Mouse (Mus musculus): Measurements from ENCODE around the gene Gm10065. TPM values are rescaled to one million over a fixed set of nuclear protein-coding genes. Genes with fewer than 3 reads are reported as not detected.
"Not testable (repeated sequence)": the region's sequence is repeated elsewhere in the genome, so short reads cannot be mapped to it uniquely, and the experiment has no call there.

Gene Gm10065
- polyA plus RNA-seq, 1 experiment from 2014 or later = not detected

DNA sequence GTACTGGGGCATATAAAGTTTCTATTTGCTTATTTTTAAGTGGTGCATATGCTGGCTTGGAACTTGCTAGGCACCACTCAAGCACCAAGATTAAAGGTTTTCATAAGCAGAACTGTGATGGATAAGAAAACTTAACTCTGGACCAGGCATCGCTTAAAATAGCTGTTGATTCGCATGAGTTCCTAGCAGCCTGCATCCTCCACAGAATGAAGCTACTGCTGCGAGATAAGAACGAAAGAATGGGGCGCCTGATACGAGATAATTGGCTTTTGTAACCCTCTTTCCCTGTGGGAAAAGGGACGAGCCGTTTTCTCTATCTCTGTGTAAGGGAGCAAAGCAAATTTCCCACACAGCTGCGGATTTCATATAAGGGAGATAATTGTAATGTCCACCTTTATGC lies 10.1 kb downstream of the Gm10065 start:
- no peak for ATAC-seq (replicated peaks; ENCODE audit: insufficient number of reproducible peaks, low FRiP score, low TSS enrichment, low read depth)

GRCm38 (mm10) chr13:21468061-21469019 lies 10.9 kb downstream of the Gm10065 start, which contains the start of gene Nkapl:
Gene Nkapl, minus strand, starts transcription at chr13:21468509.
- WGBS = under 1% methylated on average over 53 of the region's 54 CpGs
- H3K4me2 ChIP-seq (ENCODE audit: low read depth, low read length) = peak within 1 kb of the TSS; percentile 87
- ATAC-seq (replicated peaks; ENCODE audit: insufficient number of reproducible peaks, low FRiP score, low TSS enrichment, low read depth) (peak; percentile 97), DNase-seq (ENCODE audit: low spot score) (peak; percentile 91)
- no peak within 1 kb of the TSS for H3K27ac ChIP-seq (replicated peaks; ENCODE audit: low read depth, low read length)
- no peaks in the 10 kb centered on the region for H3K27me3 ChIP-seq (ENCODE audit: control insufficient read depth, insufficient read depth, low read length)
- no peaks in the 10 kb centered on the region for H3K4me1 ChIP-seq (ENCODE audit: control insufficient read depth, insufficient read depth, low read length)
- peak within 1 kb of the TSS; percentile 43 for H3K4me3 ChIP-seq (ENCODE audit: low read depth, low read length)
- peak within 1 kb of the TSS; percentile 73 for H3K9ac ChIP-seq (replicated peaks; ENCODE audit: low read length)
- no peaks in the 10 kb centered on the region for H3K36me3 ChIP-seq (replicated peaks; ENCODE audit: control insufficient read depth, insufficient read depth, low read depth, low read length)
- H3K9me3 ChIP-seq (replicated peaks; ENCODE audit: control insufficient read depth, low read length) = no peaks in the 10 kb centered on the region

More for the DNA sequence above, 10.1 kb downstream of the Gm10065 start:
- DNase-seq (ENCODE audit: low spot score) = no peak
- Histone ChIP-seq H3K9me3 (replicated peaks; ENCODE audit: control insufficient read depth, low read length) (no peaks in the 10 kb centered on the region), H3K27me3 (ENCODE audit: control insufficient read depth, insufficient read depth, low read length) (no peaks in the 10 kb centered on the region), H3K4me3 (ENCODE audit: low read depth, low read length) (no peak overlapping the region), H3K9ac (replicated peaks; ENCODE audit: low read length) (no peak overlapping the region), H3K4me2 (ENCODE audit: low read depth, low read length) (no peak overlapping the region), H3K4me1 (ENCODE audit: control insufficient read depth, insufficient read depth, low read length) (no peaks in the 10 kb centered on the region), H3K27ac (replicated peaks; ENCODE audit: low read depth, low read length) (no peak overlapping the region), H3K36me3 (replicated peaks; ENCODE audit: control insufficient read depth, insufficient read depth, low read depth, low read length) (no peaks in the 10 kb centered on the region)
- 20% methylated on average over 9 of the region's 9 CpGs for WGBS

GRCm38 (mm10) chr13:21467336-21467735 lies 11.9 kb downstream of the Gm10065 start:
- Histone ChIP-seq H3K9me3 (replicated peaks; ENCODE audit: control insufficient read depth, low read length) (no peaks in the 10 kb centered on the region), H3K9ac (replicated peaks; ENCODE audit: low read length) (no peak overlapping the region), H3K36me3 (replicated peaks; ENCODE audit: control insufficient read depth, insufficient read depth, low read depth, low read length) (no peaks in the 10 kb centered on the region), H3K4me1 (ENCODE audit: control insufficient read depth, insufficient read depth, low read length) (no peaks in the 10 kb centered on the region), H3K4me2 (ENCODE audit: low read depth, low read length) (no peak overlapping the region), H3K4me3 (ENCODE audit: low read depth, low read length) (no peak overlapping the region), H3K27me3 (ENCODE audit: control insufficient read depth, insufficient read depth, low read length) (no peaks in the 10 kb centered on the region), H3K27ac (replicated peaks; ENCODE audit: low read depth, low read length) (no peak overlapping the region)
- DNase-seq (ENCODE audit: low spot score) (no peak), ATAC-seq (replicated peaks; ENCODE audit: insufficient number of reproducible peaks, low FRiP score, low TSS enrichment, low read depth) (no peak)
- 84% methylated on average over 10 of the region's 10 CpGs for WGBS

- H3K9me3 ChIP-seq (replicated peaks; ENCODE audit: control insufficient read depth, low read length); H3K9ac ChIP-seq (replicated peaks; ENCODE audit: low read length); H3K27me3 ChIP-seq (ENCODE audit: control insufficient read depth, insufficient read depth, low read length); DNase-seq (ENCODE audit: low spot score); H3K27ac ChIP-seq (replicated peaks; ENCODE audit: low read depth, low read length); ATAC-seq (replicated peaks; ENCODE audit: insufficient number of reproducible peaks, low FRiP score, low TSS enrichment, low read depth); H3K4me1 ChIP-seq (ENCODE audit: control insufficient read depth, insufficient read depth, low read length); H3K4me3 ChIP-seq (ENCODE audit: low read depth, low read length); H3K36me3 ChIP-seq (replicated peaks; ENCODE audit: control insufficient read depth, insufficient read depth, low read depth, low read length); H3K4me2 ChIP-seq (ENCODE audit: low read depth, low read length): not testable (repeated sequence)
- 57% methylated on average over 9 of the region's 9 CpGs for WGBS
These were observed 16.7 kb downstream of the Gm10065 start for GRCm38 (mm10) chr13:21462516-21462915.

- no peak overlapping the region for H3K4me3 ChIP-seq (ENCODE audit: low read depth, low read length)
- DNase-seq (ENCODE audit: low spot score) = no peak
- no peaks in the 10 kb centered on the region for H3K4me1 ChIP-seq (ENCODE audit: control insufficient read depth, insufficient read depth, low read length)
- no peak for ATAC-seq (replicated peaks; ENCODE audit: insufficient number of reproducible peaks, low FRiP score, low TSS enrichment, low read depth)
- no peak overlapping the region for H3K27ac ChIP-seq (replicated peaks; ENCODE audit: low read depth, low read length)
- 9% methylated on average over 4 of the region's 4 CpGs for WGBS
- no peaks in the 10 kb centered on the region for H3K27me3 ChIP-seq (ENCODE audit: control insufficient read depth, insufficient read depth, low read length)
- no peaks in the 10 kb centered on the region for H3K36me3 ChIP-seq (replicated peaks; ENCODE audit: control insufficient read depth, insufficient read depth, low read depth, low read length)
- no peaks in the 10 kb centered on the region for H3K9me3 ChIP-seq (replicated peaks; ENCODE audit: control insufficient read depth, low read length)
- H3K9ac ChIP-seq (replicated peaks; ENCODE audit: low read length) = no peak overlapping the region
- H3K4me2 ChIP-seq (ENCODE audit: low read depth, low read length) = no peak overlapping the region
These were observed 22.9 kb downstream of the Gm10065 start for GRCm38 (mm10) chr13:21456347-21456746.

GRCm38 (mm10) chr13:21454133-21454532 lies 25.1 kb downstream of the Gm10065 start:
- DNase-seq (ENCODE audit: low spot score) (no peak), ATAC-seq (replicated peaks; ENCODE audit: insufficient number of reproducible peaks, low FRiP score, low TSS enrichment, low read depth) (no peak)
- H3K4me2 ChIP-seq (ENCODE audit: low read depth, low read length) = no peak overlapping the region
- no peak overlapping the region for H3K9ac ChIP-seq (replicated peaks; ENCODE audit: low read length)
- no peaks in the 10 kb centered on the region for H3K36me3 ChIP-seq (replicated peaks; ENCODE audit: control insufficient read depth, insufficient read depth, low read depth, low read length)
- H3K9me3 ChIP-seq (replicated peaks; ENCODE audit: control insufficient read depth, low read length) = no peaks in the 10 kb centered on the region
- no peaks in the 10 kb centered on the region for H3K27me3 ChIP-seq (ENCODE audit: control insufficient read depth, insufficient read depth, low read length)
- H3K4me3 ChIP-seq (ENCODE audit: low read depth, low read length) = no peak overlapping the region
- H3K27ac ChIP-seq (replicated peaks; ENCODE audit: low read depth, low read length) = no peak overlapping the region
- no peaks in the 10 kb centered on the region for H3K4me1 ChIP-seq (ENCODE audit: control insufficient read depth, insufficient read depth, low read length)
- 86% methylated on average over 3 of the region's 3 CpGs for WGBS

- ATAC-seq (replicated peaks; ENCODE audit: insufficient number of reproducible peaks, low FRiP score, low TSS enrichment, low read depth) (peak; percentile 86; the same call in 1 of the 2 replicates), DNase-seq (ENCODE audit: low spot score) (peak; percentile 91)
- under 1% methylated on average over 23 of the region's 23 CpGs for WGBS
- no peaks in the 10 kb centered on the region for H3K4me1 ChIP-seq (ENCODE audit: control insufficient read depth, insufficient read depth, low read length)
- H3K27ac ChIP-seq (replicated peaks; ENCODE audit: low read depth, low read length) = no peak within 1 kb of the TSS
- H3K36me3 ChIP-seq (replicated peaks; ENCODE audit: control insufficient read depth, insufficient read depth, low read depth, low read length) = no peaks in the 10 kb centered on the region
- peak within 1 kb of the TSS; percentile 69 for H3K4me3 ChIP-seq (ENCODE audit: low read depth, low read length)
- H3K9ac ChIP-seq (replicated peaks; ENCODE audit: low read length) = peak within 1 kb of the TSS; percentile 75
- no peaks in the 10 kb centered on the region for H3K27me3 ChIP-seq (ENCODE audit: control insufficient read depth, insufficient read depth, low read length)
- peak within 1 kb of the TSS; percentile 58 for H3K4me2 ChIP-seq (ENCODE audit: low read depth, low read length)
- H3K9me3 ChIP-seq (replicated peaks; ENCODE audit: control insufficient read depth, low read length) = no peaks in the 10 kb centered on the region
These were observed 25.8 kb downstream of the Gm10065 start, which contains the start of gene Zscan26 for GRCm38 (mm10) chr13:21453449-21453848. Gene Zscan26, minus strand, starts transcription at chr13:21453730.

GRCm38 (mm10) chr13:21453042-21453441 lies 26.2 kb downstream of the Gm10065 start:
- H3K27ac ChIP-seq (replicated peaks; ENCODE audit: low read depth, low read length) = no peak overlapping the region

More at GRCm38 (mm10) chr13:21453042-21453441, 26.2 kb downstream of the Gm10065 start:
- Histone ChIP-seq H3K36me3 (replicated peaks; ENCODE audit: control insufficient read depth, insufficient read depth, low read depth, low read length) (no peaks in the 10 kb centered on the region), H3K4me2 (ENCODE audit: low read depth, low read length) (peak overlapping the region; percentile 58), H3K9ac (replicated peaks; ENCODE audit: low read length) (peak overlapping the region; percentile 75), H3K4me3 (ENCODE audit: low read depth, low read length) (peak overlapping the region; percentile 69), H3K27me3 (ENCODE audit: control insufficient read depth, insufficient read depth, low read length) (no peaks in the 10 kb centered on the region), H3K4me1 (ENCODE audit: control insufficient read depth, insufficient read depth, low read length) (no peaks in the 10 kb centered on the region), H3K9me3 (replicated peaks; ENCODE audit: control insufficient read depth, low read length) (no peaks in the 10 kb centered on the region)
- ATAC-seq (replicated peaks; ENCODE audit: insufficient number of reproducible peaks, low FRiP score, low TSS enrichment, low read depth) (0 out of 2 replicates have a peak, but pooled peaks have one; percentile 32), DNase-seq (ENCODE audit: low spot score) (no peak)
- 3% methylated on average over 13 of the region's 13 CpGs for WGBS

Data from embryonic facial prominence, embryonic 11.5 days (tissue).